Mouse (Mus musculus): Measurements from ENCODE around the gene Gm13420. TPM values are rescaled to one million over a fixed set of nuclear protein-coding genes. Genes with fewer than 3 reads are reported as not detected.
"Not testable (repeated sequence)": the region's sequence is repeated elsewhere in the genome, so short reads cannot be mapped to it uniquely, and the experiment has no call there.

Gm13420 gene
- total RNA-seq (2022): under 1 TPM in 2 of 4 experiments, not detected in 2; 0.43 to 0.46 TPM

DNA sequence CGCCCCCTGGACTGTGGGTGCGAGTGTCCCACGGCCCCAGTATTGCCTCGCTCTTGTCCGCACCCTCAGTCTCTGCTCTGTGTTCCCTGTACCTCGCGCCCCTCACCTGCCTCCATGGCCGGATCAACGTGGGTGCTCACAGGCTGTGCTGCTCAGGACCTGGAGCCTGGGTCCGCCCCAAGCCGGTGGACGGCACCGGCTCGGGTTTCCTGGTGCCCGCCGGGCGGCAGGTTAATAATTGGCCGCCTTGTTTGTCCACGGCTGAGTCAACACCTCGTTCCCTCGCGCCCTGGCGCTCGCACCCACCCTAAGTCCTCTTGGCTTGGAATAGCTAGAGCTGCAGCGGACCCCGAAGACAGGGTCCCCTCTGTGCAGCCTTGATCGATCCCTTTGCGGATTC, at the start of gene Gm13420:
Gene Gm13420, minus strand, starts transcription at position 189 of the 400 bp plus-strand sequence.
- no peak for DNase-seq

DNA sequence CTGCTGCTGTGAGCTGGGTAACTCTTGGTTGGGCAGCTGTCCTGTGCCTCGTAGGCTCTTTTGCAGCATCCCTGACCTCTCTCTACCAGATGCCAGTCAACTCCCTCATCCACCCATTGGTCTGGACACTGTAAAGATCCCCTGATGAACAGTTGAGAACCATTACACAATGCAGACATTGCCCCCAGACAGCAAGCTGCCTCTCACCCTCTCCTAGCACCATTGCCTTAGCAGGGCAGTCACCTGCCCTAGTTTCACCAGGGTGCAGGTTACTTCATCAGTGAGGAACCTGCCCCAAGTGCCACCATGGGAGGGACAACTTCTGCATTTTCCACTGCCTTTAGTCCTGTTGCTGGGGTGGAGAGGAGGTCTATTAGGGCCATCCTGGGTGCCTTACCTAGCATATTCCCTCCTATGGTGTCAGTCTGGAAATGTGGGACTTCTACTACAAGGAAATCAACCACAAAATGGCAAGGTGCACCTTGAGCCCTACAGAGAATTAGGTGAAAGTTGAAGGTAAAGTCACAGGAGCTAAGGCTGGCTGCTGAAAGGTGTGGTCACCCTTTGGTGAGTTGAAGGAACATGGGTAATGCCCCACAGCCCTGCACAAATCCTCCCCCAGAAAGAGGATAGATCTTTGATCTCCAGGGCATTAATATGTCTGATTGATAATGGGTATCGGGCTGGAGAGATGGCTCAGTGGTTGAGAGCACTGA, 41.4 kb upstream of the Gm13420 start:
- DNase-seq: no peak

DNA sequence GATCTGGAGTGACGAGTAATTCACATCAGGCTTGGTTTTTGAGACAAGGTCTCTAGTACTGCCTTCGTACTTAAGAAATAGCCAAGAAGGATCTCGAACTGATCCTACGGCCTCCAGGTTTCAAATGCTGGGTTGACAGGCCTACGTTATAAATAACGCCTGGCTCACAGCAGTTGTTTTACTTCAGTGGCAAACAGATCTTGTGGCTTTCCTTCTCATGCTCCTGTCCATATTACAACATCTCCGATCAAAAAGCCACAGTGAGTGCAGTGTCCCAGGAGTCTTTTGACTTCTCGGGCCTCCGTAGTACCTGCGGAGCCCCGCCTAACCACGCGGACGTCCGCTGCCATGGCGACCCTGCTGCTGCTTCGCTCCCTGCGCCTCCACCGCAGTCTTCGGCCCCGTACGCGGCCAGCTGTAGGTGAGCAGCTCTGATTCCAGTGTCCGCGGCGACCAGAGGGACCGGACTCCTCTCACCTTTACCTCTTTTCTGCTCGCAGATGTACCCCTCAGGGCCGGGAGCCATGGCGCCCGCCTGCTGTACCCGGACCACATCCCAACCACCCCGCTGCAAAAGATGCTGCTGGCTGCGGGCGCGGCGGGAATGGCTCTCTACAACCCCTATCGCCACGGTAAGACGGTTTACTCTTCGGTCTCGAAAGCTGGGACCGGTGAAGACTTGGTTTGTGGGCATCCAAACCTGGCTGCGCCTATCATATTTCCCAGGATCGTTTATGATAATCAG, 36.6 kb upstream of the Gm13420 start, which contains the start of gene Trub2:
Gene Trub2, minus strand, starts transcription at position 566 of the 745 bp plus-strand sequence.
- peak; percentile 83 for DNase-seq

DNA sequence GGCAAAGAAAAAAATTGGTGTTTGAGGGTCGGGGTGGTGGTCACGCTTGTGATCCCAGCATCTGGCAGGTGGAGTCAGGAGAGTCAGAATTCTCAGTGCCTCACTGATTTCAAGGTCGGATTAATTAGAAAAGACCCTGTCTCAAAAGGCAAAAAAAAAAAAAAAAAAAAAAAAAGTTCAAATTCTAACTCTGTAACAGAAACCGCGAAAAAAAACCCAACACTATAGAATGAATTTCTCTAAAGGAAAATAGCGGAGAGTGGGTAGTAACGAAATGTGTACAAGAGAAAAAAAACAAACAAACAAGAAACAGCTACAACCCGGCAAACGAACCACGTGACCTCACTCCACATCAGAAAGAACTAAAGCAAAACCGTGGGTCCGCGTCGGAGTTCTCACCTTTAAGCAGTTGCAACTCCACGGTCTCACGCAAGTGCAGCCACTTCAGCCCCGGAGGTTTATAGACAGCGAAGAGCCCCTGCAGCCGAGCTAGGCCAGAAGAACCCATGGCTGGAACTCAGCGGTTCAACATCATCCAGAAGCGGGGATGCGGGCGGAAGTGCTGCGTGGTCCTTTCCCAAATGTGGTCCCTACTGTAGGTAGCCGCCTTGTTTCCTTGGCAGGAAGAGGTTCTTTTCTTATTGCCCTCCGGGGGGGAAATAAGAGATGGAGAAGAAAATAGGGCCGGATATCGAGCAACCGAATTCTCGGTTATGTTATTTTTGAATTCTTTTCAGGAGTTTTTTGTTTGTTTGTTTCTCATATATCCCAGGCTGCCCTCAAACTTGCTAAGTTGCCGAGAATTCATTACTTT, 35.8 kb upstream of the Gm13420 start, which contains the start of gene Coq4:
Gene Coq4, plus strand, starts transcription at position 390 of the 814 bp plus-strand sequence.
- peak; percentile 87 for DNase-seq

DNA sequence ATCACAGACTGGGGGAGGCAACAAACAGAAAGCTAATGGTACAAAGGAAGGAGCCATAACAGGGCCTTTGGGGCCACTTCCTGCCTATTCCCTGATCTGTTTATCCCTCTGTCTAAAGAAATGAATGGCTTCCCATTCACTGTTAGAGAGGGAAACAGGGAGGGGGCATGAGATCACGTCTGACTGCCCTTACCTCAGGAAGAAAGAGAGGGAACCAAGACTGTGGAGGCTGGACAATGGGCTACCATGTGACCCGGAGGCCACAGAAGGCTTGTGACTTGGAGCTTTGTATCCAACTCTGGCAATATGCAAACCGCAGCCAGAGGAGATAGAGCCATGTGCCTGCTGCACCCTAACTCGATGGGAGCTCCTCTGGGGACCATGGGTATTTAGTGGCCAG, 32.8 kb upstream of the Gm13420 start:
- DNase-seq: no peak

DNA sequence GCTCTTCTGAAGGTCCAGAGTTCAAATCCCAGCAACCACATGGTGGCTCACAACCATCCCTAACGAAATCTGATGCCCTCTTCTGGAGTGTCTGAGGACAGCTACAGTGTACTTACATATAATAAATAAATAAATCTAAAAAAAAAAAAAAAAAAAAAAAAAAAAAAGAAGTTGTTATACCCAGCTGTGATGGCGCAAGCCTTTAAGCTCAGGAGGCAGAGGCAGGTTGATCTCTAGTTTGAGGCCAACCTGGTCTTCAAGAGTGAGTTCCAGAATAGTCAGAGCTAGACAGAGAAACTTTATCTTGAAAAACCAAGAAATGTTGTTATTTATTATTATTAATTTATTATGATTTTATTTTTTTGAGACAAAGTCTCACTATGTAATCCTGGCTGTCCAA, 29.8 kb upstream of the Gm13420 start:
- not testable (repeated sequence) for DNase-seq

DNA sequence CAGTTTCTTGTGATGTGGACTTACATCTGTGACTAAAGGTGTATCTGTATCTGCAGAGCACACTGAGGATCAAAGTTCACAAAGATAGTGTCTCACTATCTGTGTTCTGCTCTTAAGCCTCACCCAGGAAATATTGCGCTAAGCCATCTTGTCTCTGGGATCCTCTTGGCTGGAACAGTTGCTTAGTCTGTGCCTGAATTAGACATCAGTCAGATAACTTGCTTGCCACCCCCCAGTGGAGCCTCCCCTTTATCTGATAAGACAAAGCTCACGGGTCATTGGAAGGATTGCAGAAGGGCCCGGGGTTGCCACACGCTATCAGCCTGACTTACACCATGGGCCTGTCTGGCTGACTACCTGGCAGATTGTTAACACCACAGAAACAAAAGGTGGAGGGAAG, 21.8 kb upstream of the Gm13420 start:
- DNase-seq: no peak

DNA sequence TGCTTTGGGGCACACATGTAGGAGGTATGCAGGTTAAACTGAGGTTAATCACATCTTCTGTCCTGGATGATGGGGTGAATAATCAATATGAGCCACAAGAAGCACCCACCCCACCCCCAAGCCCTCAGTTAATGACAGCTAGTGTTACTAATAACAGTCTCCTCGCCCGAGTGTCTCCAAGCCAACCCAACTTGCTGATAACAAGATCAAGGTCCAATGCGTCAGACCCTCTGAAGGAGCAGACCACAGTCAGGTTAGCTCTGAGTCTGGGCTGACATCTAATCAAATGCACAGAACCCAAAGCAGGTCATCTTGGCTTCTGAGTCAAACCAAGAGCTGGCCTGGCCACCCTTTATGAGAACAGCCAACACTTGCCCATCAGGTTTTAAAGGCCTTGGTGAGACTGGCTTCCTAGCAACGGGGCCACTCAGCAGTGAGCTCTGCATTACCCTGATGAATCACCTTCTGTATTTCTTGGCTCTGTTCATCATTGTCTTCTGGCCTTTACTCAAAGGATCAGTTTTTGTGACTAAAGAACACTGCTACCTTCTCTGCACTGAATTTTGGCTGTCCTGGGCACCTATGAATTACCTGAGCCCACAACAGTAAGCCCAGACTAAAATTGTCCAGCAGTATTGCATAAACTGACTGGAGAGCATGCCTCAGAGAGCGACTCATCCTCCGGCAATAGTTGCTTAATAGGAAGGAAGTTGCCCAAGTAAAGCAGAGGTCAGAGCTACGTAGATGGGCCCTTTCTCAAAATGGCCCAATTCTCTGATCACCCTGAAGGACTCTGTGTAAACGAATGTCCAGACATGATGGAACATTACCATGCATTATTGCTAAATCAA, 20.4 kb upstream of the Gm13420 start:
- DNase-seq: peak; percentile 50

DNA sequence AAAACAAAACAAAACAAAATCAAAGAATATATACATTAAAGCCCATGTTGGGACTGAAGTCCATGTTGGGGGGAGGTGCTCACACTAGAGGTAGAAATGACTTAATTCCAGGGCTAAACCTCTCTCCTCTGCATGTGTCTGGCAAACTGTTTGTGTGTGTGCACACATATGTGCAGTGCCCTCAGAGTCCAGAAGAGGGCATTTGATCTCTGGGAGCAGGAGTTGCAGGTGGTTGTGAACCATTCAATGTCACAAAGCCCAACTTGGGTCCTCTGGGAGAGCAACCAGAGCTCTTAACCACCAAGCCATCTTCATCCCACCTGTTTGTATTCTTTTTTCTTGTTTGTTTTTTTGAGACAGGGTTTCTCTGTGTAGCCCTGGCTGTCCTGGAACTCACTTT, 18.7 kb upstream of the Gm13420 start:
- no peak for DNase-seq

DNA sequence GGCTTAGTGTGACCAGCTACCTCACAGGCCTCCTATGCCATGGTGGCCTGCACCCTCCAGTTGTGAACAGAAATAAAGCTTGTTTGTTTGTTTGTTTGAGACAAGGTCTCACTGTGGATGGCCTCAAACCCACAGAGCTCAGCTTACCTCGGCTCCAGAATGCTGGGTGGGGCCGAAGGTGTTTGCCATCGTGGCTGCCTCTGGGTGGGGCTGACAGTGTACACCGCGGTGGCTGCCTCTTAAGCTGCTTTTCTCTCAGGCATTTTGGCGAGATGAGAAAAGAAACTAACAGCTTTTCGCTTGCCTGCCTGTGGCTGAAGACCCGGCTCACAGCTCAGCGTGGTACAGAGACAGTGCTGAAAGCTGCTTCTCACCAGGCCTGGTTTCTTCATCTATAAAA, 17.4 kb upstream of the Gm13420 start:
- no peak for DNase-seq

DNA sequence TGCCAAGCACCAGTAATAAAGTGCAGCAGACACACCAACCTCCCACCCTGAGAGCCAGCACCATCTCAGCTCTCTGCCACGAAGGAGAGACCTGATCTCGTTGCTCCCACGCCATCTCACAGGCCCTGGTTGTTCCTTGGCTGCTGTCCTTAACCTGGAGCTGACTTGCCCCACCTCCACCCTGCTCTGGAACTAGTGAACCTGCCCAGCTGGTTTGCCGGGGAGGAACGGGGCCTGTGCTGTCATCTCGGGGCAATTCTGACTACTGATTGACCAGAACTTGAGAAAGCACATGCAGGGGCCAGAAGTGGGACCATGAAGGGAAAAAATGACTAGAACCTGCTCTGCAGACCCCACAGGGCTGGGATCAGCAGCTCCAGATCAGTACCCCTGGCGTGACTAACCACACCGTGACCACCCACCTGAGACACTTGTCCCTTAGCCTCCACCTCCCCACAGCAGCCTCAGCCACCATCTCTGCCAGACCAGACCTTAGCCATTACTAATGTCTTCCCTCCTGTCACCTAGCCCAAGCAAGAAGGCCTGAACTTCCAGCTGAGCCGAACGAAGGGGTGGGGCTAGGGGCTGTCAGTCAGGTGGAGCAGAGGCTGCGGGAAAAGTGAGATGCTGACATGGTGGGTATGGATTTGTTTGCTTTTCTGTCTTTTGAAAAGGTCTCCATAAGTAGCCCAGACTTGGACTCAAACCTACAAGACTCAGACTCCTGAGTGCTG, 16.7 kb upstream of the Gm13420 start:
- DNase-seq: no peak

DNA sequence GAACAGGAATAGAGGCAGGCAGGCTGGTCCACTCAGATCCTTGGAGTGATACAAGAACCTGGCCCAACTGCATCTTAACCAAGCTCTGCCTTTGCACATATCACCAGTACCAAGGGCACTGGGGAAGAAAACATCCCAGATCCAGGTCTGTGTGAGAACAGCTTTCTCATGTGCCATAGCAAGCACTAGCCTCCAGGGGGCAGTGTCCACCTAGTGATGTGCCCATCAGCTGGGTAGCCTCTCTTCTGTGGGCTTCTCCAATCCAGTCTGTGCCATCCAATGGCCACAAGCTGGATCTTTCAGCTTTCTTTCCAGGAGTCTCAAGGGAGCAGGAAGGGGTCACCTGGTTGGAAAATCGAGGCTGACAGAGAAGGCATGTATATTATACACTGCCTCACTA, 13.3 kb upstream of the Gm13420 start:
- DNase-seq: peak; percentile 38

DNA sequence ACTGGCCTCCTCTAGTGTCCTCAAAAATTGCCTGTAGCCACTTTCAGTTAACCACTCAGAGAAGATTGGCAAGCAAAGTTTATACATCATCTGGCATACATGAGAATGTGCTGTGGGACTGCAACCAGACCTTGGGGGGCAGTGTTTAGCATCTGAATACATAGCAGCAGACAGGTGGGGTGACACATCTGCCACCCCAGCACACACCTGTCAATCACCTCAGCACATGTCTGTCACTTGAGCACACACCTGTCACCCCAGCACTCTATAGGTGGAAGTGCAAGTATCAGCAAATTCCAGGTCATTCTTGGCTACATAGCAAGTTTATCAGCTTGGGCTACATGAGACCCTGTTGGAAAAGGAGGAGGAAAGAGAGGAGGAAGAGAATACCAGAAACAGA, 4.2 kb upstream of the Gm13420 start:
- no peak for DNase-seq

DNA sequence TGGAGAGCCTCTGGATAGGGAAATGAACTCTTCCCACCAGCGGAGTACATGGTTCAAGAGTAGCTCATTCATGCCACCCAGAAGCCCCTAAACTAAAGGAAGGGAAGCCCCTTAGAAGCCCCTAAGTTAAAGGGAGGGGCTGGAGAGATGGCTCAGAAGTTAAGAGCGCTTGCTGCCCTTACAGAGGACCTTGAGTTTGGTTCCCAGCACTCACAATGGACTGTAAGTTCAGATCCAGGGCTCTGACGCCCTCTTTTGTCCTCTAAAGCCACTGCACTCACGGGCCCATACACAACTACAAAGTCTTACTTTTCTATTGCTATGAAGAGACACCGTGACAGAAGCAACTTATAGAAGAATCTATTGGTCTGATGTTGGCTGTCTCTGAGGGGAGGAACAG, 912 bp upstream of the Gm13420 start:
- DNase-seq: no peak

DNA sequence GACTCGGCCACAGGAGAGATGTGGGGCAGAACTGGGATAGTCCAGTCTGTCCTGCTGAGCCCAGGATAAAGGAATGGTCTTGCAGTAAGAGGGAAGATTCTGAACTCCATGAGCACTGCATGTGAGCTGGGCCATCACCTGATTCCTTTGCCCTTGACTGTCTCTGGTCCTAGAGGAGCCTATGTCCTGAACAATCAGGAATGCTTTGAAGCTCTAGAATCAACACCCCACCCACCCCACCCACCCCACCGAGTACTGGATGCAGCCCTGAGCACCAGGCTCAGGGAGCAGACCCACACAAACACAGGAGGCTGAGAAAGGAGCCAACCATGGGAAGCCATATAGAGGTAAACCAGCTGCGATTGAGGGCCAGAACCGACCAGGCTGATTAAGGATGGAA, 3.0 kb downstream of the Gm13420 start:
- DNase-seq: no peak

DNA sequence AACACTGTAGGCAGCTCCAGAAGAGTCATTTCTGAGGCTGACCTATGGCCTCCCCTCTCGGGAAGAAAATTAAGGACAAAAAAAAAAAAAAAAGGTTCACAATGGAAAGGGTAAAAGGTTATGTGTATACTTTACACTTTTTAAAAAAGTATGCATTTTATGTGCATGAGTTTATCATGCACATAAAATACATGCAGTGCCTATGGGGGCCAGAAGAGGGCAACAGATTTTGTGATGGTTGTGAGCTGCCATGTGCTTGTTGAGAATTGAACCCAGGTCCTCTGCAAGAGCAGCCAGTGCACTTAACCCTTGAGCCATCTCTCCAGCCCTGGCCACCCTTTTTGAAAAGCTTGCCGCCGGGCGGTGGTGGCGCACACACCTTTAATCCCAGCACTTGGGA, 3.6 kb downstream of the Gm13420 start:
- no peak for DNase-seq

DNA sequence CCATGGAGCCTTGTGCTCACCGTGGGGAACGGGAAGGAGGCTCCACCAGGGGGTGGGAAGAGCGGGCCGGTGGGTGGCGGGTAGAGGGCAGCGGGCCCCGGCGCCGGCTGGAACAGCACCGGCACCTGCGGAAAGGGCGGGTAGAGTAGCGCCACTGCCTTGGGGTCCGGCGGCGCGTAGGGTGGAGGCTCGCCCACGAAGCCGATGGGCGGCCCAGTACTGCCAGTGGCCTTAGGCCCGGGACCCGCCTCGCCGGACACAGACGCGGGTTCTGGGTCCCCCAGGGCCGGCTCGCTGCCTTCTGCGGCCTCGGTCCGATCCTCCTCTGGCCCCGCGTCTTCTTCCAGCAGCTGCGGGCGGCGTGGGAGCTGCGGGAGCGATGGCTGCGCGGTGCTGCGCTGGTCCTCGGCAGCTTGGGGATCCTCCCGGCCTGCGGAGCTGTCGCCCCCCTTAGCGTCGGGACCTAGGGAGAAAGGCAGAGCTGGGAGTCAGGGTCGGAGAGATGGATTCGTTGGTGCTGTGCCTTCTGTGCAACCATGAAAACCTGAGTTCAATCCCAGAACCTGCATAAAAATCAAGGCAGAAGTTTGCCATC, 4.2 kb downstream of the Gm13420 start:
- no peak for DNase-seq

DNA sequence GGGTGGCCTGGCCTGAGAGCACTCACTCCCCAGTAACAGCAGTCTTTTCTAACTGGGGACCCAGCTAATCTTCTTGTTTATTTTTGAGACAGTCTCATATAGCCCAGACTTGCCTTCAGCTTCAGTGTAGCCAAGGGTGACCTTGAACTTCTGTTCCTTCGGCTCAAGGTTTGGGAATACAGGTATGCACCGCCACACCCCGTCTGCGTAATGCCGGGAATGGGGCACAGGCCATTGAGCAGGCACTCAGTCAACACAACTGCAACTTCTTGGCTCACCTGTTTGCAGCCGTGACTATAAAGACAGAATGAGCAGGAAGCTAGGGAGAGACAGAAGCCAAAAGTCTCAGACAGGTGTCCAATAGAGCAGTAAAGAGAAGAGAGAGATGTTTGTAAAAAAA, 7.2 kb downstream of the Gm13420 start:
- DNase-seq: no peak

DNA sequence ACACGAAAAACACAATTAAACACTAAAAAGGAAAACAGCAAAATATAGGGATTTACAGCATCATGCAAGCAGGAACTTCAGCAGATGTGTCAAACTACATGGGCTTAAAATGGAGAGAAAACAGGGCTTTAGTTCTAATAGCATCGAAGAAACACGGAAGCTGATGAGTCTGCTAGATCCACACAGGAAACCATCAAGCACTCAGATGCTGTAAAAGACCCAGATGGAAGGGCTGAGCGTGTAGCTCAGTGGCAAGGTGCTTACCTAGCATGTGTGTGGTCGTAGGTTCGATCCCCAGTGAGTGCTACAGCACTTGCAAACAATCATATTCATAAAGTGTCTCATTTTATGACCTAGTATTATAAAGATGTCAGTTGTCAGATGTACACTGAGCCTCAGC, 10.3 kb downstream of the Gm13420 start:
- DNase-seq: no peak

DNA sequence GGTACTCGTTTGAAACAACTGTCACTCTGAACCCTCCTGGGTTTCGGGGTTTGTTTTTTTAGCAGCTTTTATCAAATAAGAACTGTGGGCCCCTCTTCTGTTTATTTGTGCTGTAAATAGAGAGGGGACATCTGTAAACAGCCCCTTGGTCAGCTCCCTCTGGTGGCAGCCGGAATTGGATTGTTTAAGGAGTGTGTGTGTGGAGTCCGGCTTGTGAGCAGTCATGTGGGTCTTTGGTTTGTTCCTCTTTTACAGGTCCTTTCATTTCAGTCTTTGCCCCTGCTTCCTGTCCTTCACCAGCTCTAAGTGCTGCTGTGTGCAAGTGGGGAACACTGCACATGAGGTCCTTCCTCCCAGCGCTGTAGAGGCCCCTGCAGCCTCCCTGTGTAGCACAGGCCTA, 12.1 kb downstream of the Gm13420 start:
- DNase-seq: no peak

DNA sequence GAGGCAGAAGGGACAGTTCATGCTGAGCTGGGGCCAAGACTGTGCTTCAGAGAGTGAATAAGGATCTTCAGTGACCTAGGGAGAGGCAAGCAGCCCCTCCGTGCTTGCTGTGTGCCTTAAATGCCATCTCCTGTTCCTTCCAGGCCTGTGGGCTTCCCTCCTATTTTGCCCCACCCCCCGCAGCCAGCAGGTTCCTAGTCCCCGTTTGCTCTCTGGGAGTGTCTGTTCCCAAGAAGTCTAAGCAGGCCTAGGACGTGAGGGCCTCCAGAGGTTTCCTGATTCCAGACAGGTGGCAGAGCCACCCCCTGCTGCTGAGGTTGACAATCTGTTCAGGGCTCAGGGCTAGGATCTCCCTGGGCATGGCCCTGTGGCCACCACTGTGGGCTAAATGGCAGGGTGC, 12.7 kb downstream of the Gm13420 start:
- no peak for DNase-seq

All from adrenal gland, adult 8-10 months (tissue).